Mouse (Mus musculus) midbrain, postnatal 0 days (tissue): ENCODE measurements around the gene Slc1a7. TPM values are rescaled to one million over a fixed set of nuclear protein-coding genes. Genes with fewer than 3 reads are reported as not detected.

ENCODE experiments used
- ATAC-seq: fragments of 200-750 bp; cut with Nextera tagmentation; 2 replicates; pipeline ENCODE4 v1.8.0; 2017; ENCODE audit warnings: moderate number of reproducible peaks, mild to moderate bottlenecking, moderate TSS enrichment, moderate library complexity; ENCODE audit not compliant: low FRiP score
- DNase-seq: peaks from one replicate; pipeline ENCODE4 v3.0.0-alpha.2; 2015; ENCODE audit warnings: low spot score
- H3K27ac ChIP-seq: fragments of 300-500 bp; sonication (generic); 2 replicates; pipeline ENCODE4 v1.5.1; 2014; ENCODE audit warnings: low read depth, mild to moderate bottlenecking, low read length, mixed read lengths
- H3K27me3 ChIP-seq: fragments of 300-500 bp; sonication (generic); 2 replicates; pipeline ENCODE4 v1.6.1; 2014; ENCODE audit warnings: low read length, control low read depth, mixed read lengths; ENCODE audit not compliant: insufficient read depth
- H3K36me3 ChIP-seq: fragments of 300-500 bp; sonication (generic); 2 replicates; pipeline ENCODE4 v1.6.1; 2014; ENCODE audit warnings: low read length, control low read depth, mixed read lengths; ENCODE audit not compliant: insufficient read depth
- H3K4me1 ChIP-seq: fragments of 300-500 bp; sonication (generic); 2 replicates; pipeline ENCODE4 v1.6.1; 2014; ENCODE audit warnings: mild to moderate bottlenecking, control low read depth, antibody characterized with exemption, low read length, mixed read lengths; ENCODE audit not compliant: insufficient read depth
- H3K4me2 ChIP-seq: fragments of 300-500 bp; sonication (generic); 2 replicates; pipeline ENCODE4 v1.6.1; 2014; ENCODE audit warnings: low read depth, mild to moderate bottlenecking, low read length, mixed read lengths; ENCODE audit not compliant: poor library complexity, severe bottlenecking
- H3K4me3 ChIP-seq: fragments of 300-500 bp; sonication (generic); 2 replicates; pipeline ENCODE4 v1.5.1; 2014; ENCODE audit warnings: low read depth, mild to moderate bottlenecking, low read length, moderate library complexity
- H3K9ac ChIP-seq: fragments of 300-500 bp; sonication (generic); replicated peaks from 2 replicates; pipeline ENCODE4 v1.6.1; 2014; ENCODE audit warnings: mild to moderate bottlenecking, low read length, moderate library complexity, mixed read lengths; ENCODE audit not compliant: poor library complexity, severe bottlenecking
- H3K9me3 ChIP-seq: fragments of 300-500 bp; sonication (generic); 2 replicates; pipeline ENCODE4 v1.6.1; 2016; ENCODE audit warnings: low read length, control low read depth
- CTCF ChIP-seq: IDR thresholded peaks from 2 replicates; pipeline ENCODE4 v1.5.1; 2016; ENCODE audit warnings: antibody characterized with exemption, mild to moderate bottlenecking
- WGBS: fragments of 180-500 bp; shearing (Covaris S2); extraction: QIAGEN DNeasy Blood & Tissue Kit; methylation state at CpG from one replicate; pipeline ENCODE4 v1.1.7; 2014; 5-methylcytosine and 5-hydroxymethylcytosine counted together
- polyA plus RNA-seq: library from polyadenylated mRNA; unstranded; fragments of >200 nt; fragmentation: Nextera tagmentation; extraction: Ambion mirVana; gene quantifications from 2 replicates; pipeline ENCODE4 v1.2.1, GENCODE M21; 2015
- total RNA-seq: library from RNA; depleted of rRNA; stranded (reverse); fragments of >200 nt; gene quantifications from 2 replicates; pipeline ENCODE4 v1.2.3, GENCODE M21; 2014

The Slc1a7 gene
- total and polyA plus RNA-seq, 2 experiments from 2014 or later = 0.16 TPM; not detected in 1

- H3K27me3 ChIP-seq = no peaks in the 10 kb centered on the region
- no peak for ATAC-seq
- no peaks in the 10 kb centered on the region for H3K36me3 ChIP-seq
- DNase-seq = no peak
- no peak overlapping the region for H3K27ac ChIP-seq
- no peak overlapping the region for H3K4me2 ChIP-seq
- WGBS = 58% methylated on average over 10 of the region's 10 CpGs
- no peaks in the 10 kb centered on the region for H3K9me3 ChIP-seq
- no peaks in the 10 kb centered on the region for H3K4me1 ChIP-seq
- no peak for TF ChIP-seq CTCF
- no peak overlapping the region for H3K4me3 ChIP-seq
- H3K9ac ChIP-seq = no peak overlapping the region
Measured at GRCm38 (mm10) chr4:108018241-108018923, 50.2 kb downstream of the Slc1a7 start.

- Histone ChIP-seq H3K4me1 (no peaks in the 10 kb centered on the region), H3K36me3 (no peaks in the 10 kb centered on the region), H3K27ac (no peak overlapping the region), H3K4me2 (no peak overlapping the region), H3K9ac (no peak overlapping the region), H3K9me3 (no peaks in the 10 kb centered on the region), H3K27me3 (no peaks in the 10 kb centered on the region), H3K4me3 (no peak overlapping the region)
- no peak for DNase-seq
- WGBS = 55% methylated on average over 13 of the region's 14 CpGs
- TF ChIP-seq CTCF = no peak
- ATAC-seq = no peak
Measured at GRCm38 (mm10) chr4:108018961-108019921, 51.1 kb downstream of the Slc1a7 start.

GRCm38 (mm10) chr4:108020178-108020577 is 52.0 kb downstream of the Slc1a7 start:
- no peak for DNase-seq
- Histone ChIP-seq H3K4me3 (no peak overlapping the region), H3K9me3 (no peaks in the 10 kb centered on the region), H3K27ac (no peak overlapping the region), H3K9ac (no peak overlapping the region), H3K4me1 (no peaks in the 10 kb centered on the region), H3K4me2 (no peak overlapping the region), H3K36me3 (no peaks in the 10 kb centered on the region), H3K27me3 (no peaks in the 10 kb centered on the region)
- ATAC-seq = no peak
- no peak for TF ChIP-seq CTCF
- WGBS = 86% methylated on average over 6 of the region's 6 CpGs

DNA sequence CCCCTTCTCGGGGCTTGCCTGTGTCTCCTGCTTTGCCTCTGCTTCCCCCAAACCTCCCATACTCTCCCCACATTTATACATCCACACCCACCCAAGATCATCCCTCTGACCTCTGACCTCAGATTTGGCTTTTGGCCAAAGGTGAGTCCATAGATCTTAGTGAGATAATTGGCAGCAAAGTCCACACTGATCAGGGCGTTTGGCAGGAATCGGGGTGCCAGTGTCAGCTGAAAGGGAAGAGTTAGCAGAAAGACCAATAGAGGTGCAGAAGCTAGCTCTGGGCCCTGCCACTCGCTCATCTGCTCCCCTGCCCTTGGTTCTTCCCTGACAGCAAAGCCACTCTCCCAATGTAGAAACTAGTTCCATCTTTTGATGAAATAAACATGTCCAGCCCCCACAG is 55.1 kb downstream of the Slc1a7 start:
- 80% methylated on average over 4 of the region's 4 CpGs for WGBS
- no peak overlapping the region for H3K4me2 ChIP-seq
- no peak overlapping the region for H3K27ac ChIP-seq
- no peaks in the 10 kb centered on the region for H3K36me3 ChIP-seq
- no peaks in the 10 kb centered on the region for H3K4me1 ChIP-seq
- TF ChIP-seq CTCF = no peak
- H3K4me3 ChIP-seq = no peak overlapping the region
- H3K9me3 ChIP-seq = no peaks in the 10 kb centered on the region
- DNase-seq (no peak), ATAC-seq (no peak)
- no peak overlapping the region for H3K9ac ChIP-seq
- no peaks in the 10 kb centered on the region for H3K27me3 ChIP-seq

DNA sequence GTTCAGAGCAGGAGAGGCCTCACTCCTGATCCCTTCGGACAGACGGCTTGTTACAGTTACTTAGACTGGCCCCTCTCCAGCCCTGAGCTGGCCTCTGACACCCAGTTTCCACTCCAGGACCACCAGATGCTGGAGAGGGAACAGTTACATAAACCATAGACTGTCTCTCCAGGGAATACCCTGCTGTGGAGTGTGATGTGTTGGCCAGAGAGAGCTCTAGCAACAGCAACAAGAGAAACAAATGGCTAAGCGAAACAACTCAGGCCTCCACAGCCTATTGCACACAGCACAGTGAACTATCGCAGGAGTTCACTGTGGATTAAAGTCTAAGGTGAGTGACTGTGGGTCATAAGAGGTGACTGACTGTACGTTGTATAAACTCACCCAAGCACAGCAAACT is 56.5 kb downstream of the Slc1a7 start:
- ATAC-seq (no peak), DNase-seq (no peak)
- H3K9me3 ChIP-seq = no peaks in the 10 kb centered on the region
- TF ChIP-seq CTCF = no peak
- no peaks in the 10 kb centered on the region for H3K36me3 ChIP-seq
- H3K4me1 ChIP-seq = no peaks in the 10 kb centered on the region
- WGBS = 67% methylated on average over 5 of the region's 5 CpGs
- no peak overlapping the region for H3K9ac ChIP-seq
- H3K27ac ChIP-seq = no peak overlapping the region
- no peak overlapping the region for H3K4me2 ChIP-seq
- no peak overlapping the region for H3K4me3 ChIP-seq
- H3K27me3 ChIP-seq = no peaks in the 10 kb centered on the region

- Histone ChIP-seq H3K27me3 (peaks cover 6% of the 10 kb centered on the region; the same call in 1 of the 2 replicates), H3K27ac (no peak overlapping the region), H3K36me3 (no peaks in the 10 kb centered on the region), H3K9ac (no peak overlapping the region), H3K4me3 (no peak overlapping the region), H3K4me1 (no peaks in the 10 kb centered on the region), H3K4me2 (no peak overlapping the region), H3K9me3 (no peaks in the 10 kb centered on the region)
- ATAC-seq (no peak), DNase-seq (no peak)
- WGBS = 13% methylated on average over 10 of the region's 10 CpGs
- no peak for TF ChIP-seq CTCF
Measured at GRCm38 (mm10) chr4:108025269-108025668, 57.1 kb downstream of the Slc1a7 start.
